Mouse (Mus musculus): ENCODE measurements around the gene Gm5105. TPM values are rescaled to one million over a fixed set of nuclear protein-coding genes. Genes with fewer than 3 reads are reported as not detected.
A peak's percentile ranks its signal among the peaks of the same experiment; 100 is the strongest.

The Gm5105 gene
- polyA plus RNA-seq, 1 experiment from 2014 or later, result 0.27 TPM

GRCm38 (mm10) chr3:138095301-138095700 is 28.1 kb upstream of the Gm5105 start:
- H3K36me3 ChIP-seq, result no peaks in the 10 kb centered on the region
- H3K9ac ChIP-seq, result no peak overlapping the region
- no peak for ATAC-seq (ENCODE audit: insufficient number of reproducible peaks, low FRiP score)
- peaks cover 27% of the 10 kb centered on the region for H3K4me1 ChIP-seq (replicated peaks)
- H3K4me2 ChIP-seq, result no peak overlapping the region
- WGBS, result 65% methylated on average over 3 of the region's 3 CpGs
- no peak overlapping the region for H3K27ac ChIP-seq (ENCODE audit: poor library complexity, severe bottlenecking)
- H3K9me3 ChIP-seq (replicated peaks), result no peaks in the 10 kb centered on the region; the same call in 1 of the 2 replicates
- no peaks in the 10 kb centered on the region for H3K27me3 ChIP-seq (replicated peaks)
- H3K4me3 ChIP-seq, result no peak overlapping the region

- Histone ChIP-seq H3K27ac (ENCODE audit: poor library complexity, severe bottlenecking) (peak overlapping the region; percentile 54; the same call in 1 of the 2 replicates), H3K27me3 (replicated peaks) (no peaks in the 10 kb centered on the region), H3K36me3 (peaks cover 18% of the 10 kb centered on the region), H3K9me3 (replicated peaks) (no peaks in the 10 kb centered on the region), H3K4me3 (no peak overlapping the region), H3K4me2 (no peak overlapping the region), H3K4me1 (replicated peaks) (peaks cover 23% of the 10 kb centered on the region), H3K9ac (no peak overlapping the region)
- ATAC-seq (ENCODE audit: insufficient number of reproducible peaks, low FRiP score), result no peak
- WGBS, result 64% methylated on average over 4 of the region's 4 CpGs
These were observed 16.7 kb upstream of the Gm5105 start for GRCm38 (mm10) chr3:138083896-138084295.

- Histone ChIP-seq H3K36me3 (peaks cover 18% of the 10 kb centered on the region), H3K4me1 (replicated peaks) (peaks cover 28% of the 10 kb centered on the region), H3K9ac (no peak overlapping the region), H3K9me3 (replicated peaks) (no peaks in the 10 kb centered on the region), H3K27me3 (replicated peaks) (no peaks in the 10 kb centered on the region), H3K27ac (ENCODE audit: poor library complexity, severe bottlenecking) (peak overlapping the region; percentile 82), H3K4me3 (no peak overlapping the region), H3K4me2 (no peak overlapping the region)
- no peak for ATAC-seq (ENCODE audit: insufficient number of reproducible peaks, low FRiP score)
- WGBS, result 87% methylated on average over 1 of the region's 1 CpGs
These were observed 16.0 kb upstream of the Gm5105 start for GRCm38 (mm10) chr3:138083073-138083637.

- H3K27ac ChIP-seq (ENCODE audit: poor library complexity, severe bottlenecking), result no peak overlapping the region
- ATAC-seq (ENCODE audit: insufficient number of reproducible peaks, low FRiP score), result no peak
These were observed 11.5 kb upstream of the Gm5105 start for GRCm38 (mm10) chr3:138078701-138079100.

GRCm38 (mm10) chr3:138077476-138078340 is 10.5 kb upstream of the Gm5105 start:
- no peak for ATAC-seq (ENCODE audit: insufficient number of reproducible peaks, low FRiP score)
- WGBS, result 72% methylated on average over 11 of the region's 11 CpGs
- H3K27ac ChIP-seq (ENCODE audit: poor library complexity, severe bottlenecking), result no peak overlapping the region
- H3K4me2 ChIP-seq, result no peak overlapping the region
- peaks cover 31% of the 10 kb centered on the region for H3K4me1 ChIP-seq (replicated peaks)
- no peak overlapping the region for H3K4me3 ChIP-seq
- H3K9ac ChIP-seq, result no peak overlapping the region
- no peaks in the 10 kb centered on the region for H3K27me3 ChIP-seq (replicated peaks)
- no peaks in the 10 kb centered on the region for H3K9me3 ChIP-seq (replicated peaks)
- H3K36me3 ChIP-seq, result peaks cover 21% of the 10 kb centered on the region

More at GRCm38 (mm10) chr3:138078701-138079100, 11.5 kb upstream of the Gm5105 start:
- Histone ChIP-seq H3K36me3 (peaks cover 21% of the 10 kb centered on the region), H3K4me3 (no peak overlapping the region), H3K4me2 (no peak overlapping the region), H3K4me1 (replicated peaks) (peaks cover 36% of the 10 kb centered on the region), H3K27me3 (replicated peaks) (no peaks in the 10 kb centered on the region), H3K9me3 (replicated peaks) (no peaks in the 10 kb centered on the region), H3K9ac (no peak overlapping the region)
- WGBS, result 37% methylated on average over 1 of the region's 1 CpGs

GRCm38 (mm10) chr3:138075209-138075608 is 8.0 kb upstream of the Gm5105 start:
- Histone ChIP-seq H3K27ac (ENCODE audit: poor library complexity, severe bottlenecking) (0 out of 2 replicates have a peak overlapping the region, but pooled peaks have one; percentile 1), H3K9ac (no peak overlapping the region), H3K4me2 (peak overlapping the region; percentile 17), H3K4me1 (replicated peaks) (peaks cover 33% of the 10 kb centered on the region), H3K9me3 (replicated peaks) (no peaks in the 10 kb centered on the region), H3K27me3 (replicated peaks) (no peaks in the 10 kb centered on the region), H3K4me3 (no peak overlapping the region), H3K36me3 (peaks cover 10% of the 10 kb centered on the region)
- WGBS, result 46% methylated on average over 8 of the region's 8 CpGs
- ATAC-seq (ENCODE audit: insufficient number of reproducible peaks, low FRiP score), result no peak; the same call in 1 of the 2 replicates

- H3K4me1 ChIP-seq (replicated peaks), result peaks cover 43% of the 10 kb centered on the region
- no peak overlapping the region for H3K4me3 ChIP-seq
- H3K4me2 ChIP-seq, result no peak overlapping the region
- no peaks in the 10 kb centered on the region for H3K27me3 ChIP-seq (replicated peaks)
- ATAC-seq (ENCODE audit: insufficient number of reproducible peaks, low FRiP score), result no peak; the same call in 1 of the 2 replicates
- H3K27ac ChIP-seq (ENCODE audit: poor library complexity, severe bottlenecking), result no peak overlapping the region
- WGBS, result 87% methylated on average over 1 of the region's 1 CpGs
- H3K36me3 ChIP-seq, result peaks cover 6% of the 10 kb centered on the region
- H3K9ac ChIP-seq, result peak overlapping the region; percentile 40
- no peaks in the 10 kb centered on the region for H3K9me3 ChIP-seq (replicated peaks)
These were observed 7.0 kb upstream of the Gm5105 start for GRCm38 (mm10) chr3:138074214-138074613.

- 64% methylated on average over 10 of the region's 10 CpGs for WGBS
- H3K4me1 ChIP-seq (replicated peaks), result peaks cover 54% of the 10 kb centered on the region
- no peaks in the 10 kb centered on the region for H3K9me3 ChIP-seq (replicated peaks)
- peak overlapping the region; percentile 36 for H3K4me3 ChIP-seq
- no peaks in the 10 kb centered on the region for H3K36me3 ChIP-seq
- no peak for ATAC-seq (ENCODE audit: insufficient number of reproducible peaks, low FRiP score)
- no peaks in the 10 kb centered on the region for H3K27me3 ChIP-seq (replicated peaks)
- H3K4me2 ChIP-seq, result peak overlapping the region; percentile 66
- H3K27ac ChIP-seq (ENCODE audit: poor library complexity, severe bottlenecking), result peak overlapping the region; percentile 14; the same call in 1 of the 2 replicates
- H3K9ac ChIP-seq, result peak overlapping the region; percentile 57
These were observed 4.4 kb upstream of the Gm5105 start for GRCm38 (mm10) chr3:138071476-138072073.

GRCm38 (mm10) chr3:138071004-138071403 is 3.8 kb upstream of the Gm5105 start:
- WGBS, result 13% methylated on average over 1 of the region's 1 CpGs
- H3K9ac ChIP-seq, result no peak overlapping the region; the same call in 1 of the 2 replicates

GRCm38 (mm10) chr3:138069756-138070511 is 2.7 kb upstream of the Gm5105 start:
- Histone ChIP-seq H3K9ac (peak overlapping the region; percentile 66), H3K9me3 (replicated peaks) (no peaks in the 10 kb centered on the region), H3K27me3 (replicated peaks) (no peaks in the 10 kb centered on the region), H3K36me3 (no peaks in the 10 kb centered on the region), H3K4me1 (replicated peaks) (peaks cover 64% of the 10 kb centered on the region), H3K27ac (ENCODE audit: poor library complexity, severe bottlenecking) (peak overlapping the region; percentile 76), H3K4me3 (peak overlapping the region; percentile 44), H3K4me2 (peak overlapping the region; percentile 68)
- ATAC-seq (ENCODE audit: insufficient number of reproducible peaks, low FRiP score), result no peak
- 58% methylated on average over 18 of the region's 18 CpGs for WGBS

More at GRCm38 (mm10) chr3:138071004-138071403, 3.8 kb upstream of the Gm5105 start:
- H3K36me3 ChIP-seq, result no peaks in the 10 kb centered on the region
- H3K4me2 ChIP-seq, result peak overlapping the region; percentile 66
- 0 out of 2 replicates have a peak overlapping the region, but pooled peaks have one; percentile 14 for H3K27ac ChIP-seq (ENCODE audit: poor library complexity, severe bottlenecking)
- peak overlapping the region; percentile 36 for H3K4me3 ChIP-seq
- H3K27me3 ChIP-seq (replicated peaks), result no peaks in the 10 kb centered on the region
- ATAC-seq (ENCODE audit: insufficient number of reproducible peaks, low FRiP score), result no peak
- H3K4me1 ChIP-seq (replicated peaks), result peaks cover 59% of the 10 kb centered on the region
- H3K9me3 ChIP-seq (replicated peaks), result no peaks in the 10 kb centered on the region

Data from heart, embryonic 12.5 days (tissue).